Mouse (Mus musculus) retina, postnatal 1 day (tissue): ENCODE measurements at regions not wholly inside any gene's neighbourhood (a gene's known extent, or its start where the extent isn't known, plus 50 kb on each side); places are given as distances from the start of the nearest gene placed in this dataset.
"Not testable (repeated sequence)": the region's sequence is repeated elsewhere in the genome, so short reads cannot be mapped to it uniquely, and the experiment has no call there.

Experiments
- DNase-seq: peaks from one replicate; pipeline ENCODE4 v3.0.0-alpha.2; 2012

DNA sequence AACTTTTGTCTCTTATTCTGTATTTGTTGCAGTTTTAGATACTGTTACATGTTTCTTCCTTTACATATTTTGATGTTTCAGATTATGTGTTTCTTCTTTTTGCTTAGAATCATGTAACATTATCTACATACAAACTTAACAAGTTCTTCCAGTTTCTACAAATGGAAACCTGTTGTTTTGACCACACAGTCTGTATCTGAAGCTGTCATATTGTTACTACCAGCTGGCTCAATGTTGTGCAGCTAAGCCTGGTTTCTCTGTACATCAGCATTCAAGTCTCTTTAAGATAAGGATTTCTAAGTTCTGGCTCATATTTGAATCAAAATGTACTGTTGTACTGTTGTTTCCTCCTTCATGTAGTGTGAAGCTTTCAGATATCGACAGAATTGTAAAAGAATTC, 65.4 kb upstream of the Vps41 start:
- no peak for DNase-seq

DNA sequence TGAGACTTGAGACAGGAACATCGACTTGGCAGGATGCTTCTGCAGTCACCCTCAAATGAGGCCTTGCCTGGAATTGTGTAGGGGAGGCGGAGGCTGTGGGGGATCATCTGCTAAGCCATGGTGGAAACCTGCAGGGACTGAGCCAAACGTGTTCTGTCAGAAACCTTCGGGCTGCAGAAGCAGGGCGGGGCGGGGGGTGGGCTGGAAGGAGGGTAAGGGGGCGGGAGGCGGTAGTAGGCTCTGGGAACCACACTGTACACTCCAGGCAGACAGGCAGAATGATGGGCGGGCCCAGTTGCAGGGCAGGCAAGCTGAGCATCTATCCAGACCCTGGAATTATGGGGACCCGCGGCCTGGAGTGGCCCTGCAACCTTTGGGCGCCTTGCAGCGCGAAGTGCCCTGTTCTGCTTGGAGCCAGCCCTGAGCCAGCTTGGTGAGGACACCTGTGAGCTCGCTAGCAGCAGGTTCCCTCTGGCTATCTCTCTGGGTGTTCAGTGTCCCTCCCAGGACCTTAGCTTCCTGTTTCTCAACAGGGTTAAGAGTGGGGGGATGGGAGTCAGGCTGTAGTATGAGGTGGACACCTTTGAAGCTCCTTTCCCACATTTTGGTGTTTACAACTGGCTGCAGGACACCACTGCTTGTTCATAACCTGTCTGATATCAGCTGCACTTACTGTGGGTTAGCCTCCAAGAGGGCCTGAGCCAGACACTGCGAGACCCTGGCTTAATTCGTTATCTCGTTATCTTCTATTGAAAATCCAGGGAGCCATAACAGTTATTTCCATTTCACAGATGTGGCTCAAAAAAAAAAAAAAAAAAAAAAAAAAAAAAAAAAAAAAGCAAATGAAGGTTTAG, 102.1 kb upstream of the Vps41 start:
- peak; percentile 69 for DNase-seq

DNA sequence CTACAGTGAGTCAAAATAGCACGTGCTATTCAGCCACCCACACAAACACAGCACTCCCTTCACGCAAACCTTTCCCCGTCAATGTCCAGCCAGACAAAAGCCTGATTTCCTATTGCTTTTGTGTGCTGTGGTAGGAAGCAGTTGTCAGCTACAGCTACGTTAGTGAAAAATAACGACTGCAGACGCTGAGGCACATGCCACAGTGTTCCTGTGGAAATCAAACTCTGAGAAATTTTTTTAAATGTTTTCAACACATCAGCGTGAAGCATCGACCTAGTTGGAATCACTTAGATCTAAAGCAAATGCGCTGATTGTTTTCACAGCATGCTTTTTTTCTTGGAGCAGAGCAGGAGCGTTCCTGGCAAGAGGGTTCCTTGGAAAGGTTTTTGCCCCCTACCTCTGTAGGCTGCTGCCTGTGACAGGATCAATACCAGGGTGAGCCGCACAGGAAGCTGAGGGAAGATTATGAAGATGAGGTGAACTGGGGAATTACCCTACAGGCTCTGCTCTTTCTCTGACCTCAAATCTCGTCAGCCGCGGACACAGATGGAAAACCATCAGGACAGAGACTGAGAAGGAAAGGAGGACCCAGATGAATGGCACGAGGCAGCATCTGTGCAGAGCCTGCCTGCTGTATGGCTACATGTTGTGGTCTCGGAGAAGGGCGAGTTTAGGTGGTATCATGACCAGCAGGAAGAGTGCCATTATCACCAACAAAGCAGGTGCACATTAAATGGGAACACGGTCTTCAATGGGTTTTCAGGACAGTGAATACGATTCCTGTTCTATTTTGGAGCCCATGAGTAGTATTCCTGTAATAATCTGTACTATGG, 136.2 kb upstream of the Vps41 start:
- peak; percentile 22 for DNase-seq

DNA sequence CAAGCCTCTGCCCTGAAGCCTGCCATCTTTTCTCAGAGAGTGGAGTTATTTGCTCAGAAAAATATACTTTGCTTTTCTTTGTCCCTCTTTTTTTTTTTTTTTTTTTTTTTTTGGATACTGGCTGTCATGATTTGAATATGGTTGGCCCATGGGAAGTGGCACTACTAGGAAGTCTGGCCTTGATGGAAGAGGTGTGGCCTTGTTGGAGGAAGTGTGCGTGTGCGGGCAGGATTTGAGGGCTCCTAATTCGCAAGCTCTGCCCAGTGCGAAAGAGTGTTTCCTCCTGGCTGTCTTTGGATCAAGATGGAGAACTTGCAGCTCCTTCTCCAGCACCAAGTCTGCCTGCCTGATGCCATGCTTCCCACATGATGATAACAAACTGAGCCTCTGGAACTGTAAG, 141.1 kb upstream of the Vps41 start:
- DNase-seq, result no peak

DNA sequence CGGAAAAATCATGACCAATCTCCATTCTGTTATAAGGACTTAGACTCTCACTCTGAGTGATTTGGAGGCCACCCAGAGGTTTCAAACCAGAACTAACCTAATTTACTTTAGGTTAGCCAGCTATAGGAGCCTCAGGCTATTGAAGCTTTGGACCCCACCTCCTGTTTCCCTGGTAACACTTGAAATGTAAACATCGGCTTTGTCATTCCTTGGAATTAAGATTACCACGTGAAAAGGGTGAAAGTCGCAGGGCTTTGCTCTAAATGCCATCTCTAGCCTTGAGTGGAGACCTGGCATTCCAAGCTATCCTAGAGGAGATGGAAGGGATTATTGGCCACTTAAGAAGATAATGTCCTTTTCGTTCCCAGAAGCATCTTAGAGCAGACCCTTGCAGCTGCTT, 141.5 kb upstream of the Vps41 start:
- DNase-seq, result peak; percentile 29

DNA sequence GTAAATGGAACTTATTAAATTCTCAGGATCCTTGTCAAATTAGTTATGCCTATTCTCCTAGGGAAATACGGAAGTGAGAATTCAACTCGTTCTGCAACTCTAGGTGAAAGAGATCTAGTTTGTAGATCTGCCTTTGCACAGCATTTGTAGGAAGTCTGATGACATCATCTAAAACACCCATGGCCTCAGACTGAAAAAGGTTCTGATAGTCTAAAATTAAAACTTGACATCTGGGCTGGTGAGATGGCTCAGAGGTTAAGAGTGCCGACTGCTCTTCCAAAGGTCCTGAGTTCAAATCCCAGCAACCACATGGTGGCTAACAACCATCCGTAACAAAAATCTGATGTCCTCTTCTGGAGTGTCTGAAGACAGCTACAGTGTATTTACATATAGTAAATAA, 144.5 kb upstream of the Pou6f2 start:
- DNase-seq, result not testable (repeated sequence)

DNA sequence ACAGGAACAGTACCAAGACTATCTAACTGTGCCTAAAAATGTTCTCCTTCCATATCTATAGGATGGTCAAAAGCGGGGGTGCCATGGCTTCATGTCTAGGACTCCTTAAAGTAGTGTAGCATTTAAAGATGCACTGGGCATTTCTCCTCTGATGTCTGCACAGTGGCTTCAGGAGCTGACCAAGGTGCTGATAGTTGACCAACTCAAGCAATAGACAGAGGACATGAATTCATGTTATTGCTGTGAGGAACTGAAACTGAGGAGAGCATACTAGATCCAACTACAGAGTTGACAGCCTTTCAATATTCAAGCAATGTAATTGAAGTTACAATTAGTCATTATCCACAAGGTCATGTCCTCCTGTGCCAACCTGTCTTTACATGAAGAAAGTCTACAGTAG, 133.0 kb upstream of the Pou6f2 start:
- peak; percentile 21 for DNase-seq

DNA sequence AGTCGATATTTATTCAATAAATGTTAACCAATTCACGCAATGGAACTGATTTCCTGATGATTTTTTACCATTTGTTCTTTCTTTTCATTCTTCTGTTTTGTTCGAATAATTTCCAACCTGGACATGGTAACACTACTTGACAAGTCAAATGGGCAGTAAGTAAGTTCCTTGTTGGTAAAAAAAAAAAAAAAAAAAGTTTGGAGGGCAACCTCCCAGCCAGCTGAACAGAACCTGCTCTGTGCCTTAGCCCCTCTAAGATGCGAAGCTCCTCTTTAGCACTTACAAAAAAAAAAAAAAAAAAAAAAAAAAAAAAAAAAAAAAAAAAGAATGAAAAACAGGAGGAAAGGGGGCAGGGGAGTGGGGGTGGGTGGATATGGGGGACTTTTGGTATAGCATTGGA, 100.7 kb upstream of the Pou6f2 start:
- no peak for DNase-seq

DNA sequence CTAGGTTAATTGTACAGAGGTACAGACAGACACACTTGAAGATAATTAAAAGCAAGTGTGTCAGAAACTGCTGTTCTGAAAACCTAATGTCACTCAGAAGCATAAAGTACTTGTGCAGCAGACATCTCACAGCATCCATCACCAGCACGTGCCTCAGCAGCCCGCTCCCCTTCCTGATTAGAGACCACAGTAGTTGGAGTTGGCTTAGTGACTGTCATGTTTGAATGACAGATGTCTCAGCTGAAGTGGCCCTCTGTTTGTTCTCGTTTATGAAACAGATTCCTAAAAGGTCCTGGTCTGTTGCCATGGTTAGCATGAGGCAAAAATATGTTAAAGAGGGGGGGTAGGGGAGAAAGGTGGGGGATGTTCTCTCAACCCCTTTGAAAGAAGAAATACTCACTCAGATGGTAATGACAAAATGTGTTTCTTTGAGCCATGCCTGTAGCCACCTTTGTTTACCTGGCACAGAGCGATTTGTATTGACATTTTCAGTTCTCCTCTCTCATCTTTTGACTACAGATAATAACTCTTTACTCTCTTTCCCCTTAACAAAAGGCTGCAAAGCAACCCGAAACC, 100.2 kb upstream of the Pou6f2 start:
- peak; percentile 25 for DNase-seq

DNA sequence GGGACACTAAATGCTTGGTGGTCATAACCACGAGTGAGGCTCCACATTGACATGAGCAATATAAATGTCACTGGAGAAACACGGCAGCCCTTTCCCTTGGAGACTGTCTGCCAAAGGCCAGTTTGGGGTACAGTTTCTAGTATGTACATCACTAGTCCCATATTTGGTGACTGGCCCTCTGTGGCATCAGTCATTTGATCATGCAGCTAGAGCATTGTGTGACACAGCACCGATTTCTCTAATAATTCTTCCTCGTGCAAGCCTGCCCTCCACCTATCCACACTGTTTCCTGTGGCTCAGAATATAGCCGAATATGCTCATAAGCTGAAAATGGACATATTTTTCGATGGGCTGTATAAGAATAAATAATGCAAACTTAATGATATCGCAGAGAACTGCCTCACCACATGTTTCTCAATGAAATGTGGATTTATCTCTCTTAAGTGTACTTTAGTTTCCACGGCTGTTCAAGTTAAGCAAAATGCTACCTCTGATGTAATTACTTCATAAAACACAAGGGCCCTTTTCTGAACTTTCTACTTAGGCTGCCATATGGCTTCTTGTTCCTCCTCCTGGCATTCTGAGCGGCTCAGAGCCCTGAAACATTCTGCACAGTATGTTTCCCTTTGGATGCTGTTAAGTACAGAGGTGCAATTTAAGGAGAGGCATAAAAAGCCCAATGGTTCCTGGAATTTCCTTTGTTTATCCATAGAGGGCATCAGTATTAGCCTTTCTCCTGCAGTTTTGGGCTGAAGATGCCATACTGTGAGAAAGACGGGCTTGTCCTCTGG, 97.7 kb upstream of the Pou6f2 start:
- DNase-seq, result no peak

DNA sequence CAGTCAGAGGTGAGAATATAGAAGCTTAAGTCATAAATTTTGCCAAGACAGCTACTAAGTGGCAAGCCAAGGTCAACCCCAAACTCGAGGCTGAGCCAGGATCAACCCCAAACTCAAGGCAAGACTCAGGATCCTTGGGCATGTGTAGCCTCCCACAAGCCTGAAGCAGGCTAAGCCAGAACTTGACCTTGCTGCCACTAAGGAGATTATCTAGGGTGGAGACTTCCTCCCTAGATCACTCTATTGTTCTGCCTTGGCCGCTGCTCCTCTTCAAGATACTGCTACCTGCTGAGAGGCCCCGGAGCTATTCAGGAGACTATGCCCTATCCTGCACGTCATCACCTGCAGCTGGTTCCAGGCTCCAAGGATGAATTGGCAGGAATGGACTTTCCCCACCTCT, 88.3 kb upstream of the Pou6f2 start:
- not testable (repeated sequence) for DNase-seq

DNA sequence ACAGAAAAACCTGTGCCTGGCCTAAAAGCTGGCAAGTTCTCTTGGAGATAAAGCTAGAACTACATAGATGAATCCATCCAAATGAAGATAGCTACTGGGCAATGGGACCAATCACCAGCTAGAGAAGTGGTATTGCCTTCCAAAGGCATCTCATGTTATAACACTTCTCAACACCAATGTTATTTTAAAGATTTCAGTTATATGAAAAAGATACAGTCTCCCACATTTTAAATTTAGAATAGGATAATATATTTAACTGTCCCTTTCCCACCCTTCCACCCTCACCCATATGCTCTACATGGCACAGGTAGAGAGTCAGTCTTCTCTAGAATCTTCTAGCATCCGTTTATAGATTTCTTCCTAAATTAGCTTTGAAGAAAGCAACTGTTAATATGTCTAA, 87.6 kb upstream of the Pou6f2 start:
- no peak for DNase-seq

DNA sequence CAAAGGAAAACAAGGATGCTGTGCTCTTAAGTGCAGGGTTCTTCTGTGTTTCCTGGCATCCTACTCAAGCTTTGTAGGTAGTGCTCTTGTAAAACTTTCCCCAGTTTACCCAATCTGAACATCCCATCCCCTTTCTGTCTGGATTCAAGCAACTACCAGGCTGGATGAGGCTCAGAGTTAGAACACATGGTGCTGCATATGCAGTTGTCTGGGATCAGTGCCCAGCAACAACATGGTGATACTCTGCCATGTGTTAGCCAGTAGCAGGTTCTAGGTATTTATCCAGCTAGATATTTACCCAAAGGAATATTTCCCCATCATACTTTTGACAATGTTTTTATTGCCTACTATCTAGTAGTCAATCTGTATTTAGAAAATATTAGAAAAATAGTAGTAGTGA, 78.8 kb upstream of the Pou6f2 start:
- DNase-seq, result no peak

DNA sequence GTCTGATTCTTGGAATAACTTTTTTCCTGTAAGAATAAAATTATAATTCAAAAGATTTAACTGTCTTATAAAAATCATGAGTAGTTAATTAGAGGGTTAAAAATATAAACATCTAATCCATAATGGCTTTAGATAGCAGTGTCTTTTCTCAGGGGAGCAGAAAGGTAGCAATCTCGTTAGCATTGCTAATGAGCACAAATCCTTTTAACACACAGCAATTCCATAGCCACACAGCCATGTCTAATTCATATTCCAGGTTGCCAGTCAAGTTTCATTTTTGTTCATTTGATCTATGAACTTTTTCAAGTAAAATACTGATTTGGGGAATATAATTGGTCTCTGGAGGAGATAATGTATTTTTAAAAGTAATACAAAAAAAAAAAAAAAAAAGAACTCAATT, 74.0 kb upstream of the Pou6f2 start:
- no peak for DNase-seq

DNA sequence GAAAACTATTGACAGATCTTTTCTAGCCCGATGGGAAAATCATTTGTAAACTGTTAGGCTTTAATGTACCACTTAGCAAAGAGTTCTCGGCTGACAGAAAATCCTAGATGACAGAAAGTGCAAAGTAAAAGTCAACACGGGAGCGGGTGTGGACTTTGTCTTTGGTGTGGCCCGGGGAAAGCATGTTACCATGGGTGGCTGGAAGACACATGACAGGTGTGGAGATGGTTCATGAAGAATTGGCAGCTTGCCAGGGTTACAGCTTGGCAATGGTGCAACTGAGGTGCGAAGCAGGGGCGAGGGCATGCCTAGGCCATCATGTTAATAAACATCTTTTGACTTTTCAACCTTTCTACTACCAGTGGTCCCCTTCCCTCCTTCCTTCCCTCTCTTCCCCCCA, 68.4 kb upstream of the Pou6f2 start:
- no peak for DNase-seq

DNA sequence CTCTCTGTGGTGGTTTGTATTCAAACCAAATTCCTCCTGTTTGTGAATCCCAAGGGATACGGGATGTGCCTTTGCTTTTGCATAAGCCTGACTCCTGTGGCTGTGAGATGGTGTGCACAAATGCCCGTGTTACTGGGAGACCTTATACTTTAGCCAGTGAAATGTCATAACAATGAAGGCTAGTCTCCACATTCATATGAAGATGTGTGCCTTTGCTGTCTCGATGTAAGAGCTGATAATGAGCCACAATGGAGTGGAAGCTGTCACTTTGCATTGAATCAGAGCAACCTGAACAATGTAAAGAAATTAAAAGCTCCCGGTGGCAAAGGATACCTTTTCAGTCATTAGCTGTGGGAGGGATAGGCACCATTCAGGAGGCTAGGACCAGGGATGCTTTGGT, 64.7 kb upstream of the Pou6f2 start:
- DNase-seq, result peak; percentile 55

DNA sequence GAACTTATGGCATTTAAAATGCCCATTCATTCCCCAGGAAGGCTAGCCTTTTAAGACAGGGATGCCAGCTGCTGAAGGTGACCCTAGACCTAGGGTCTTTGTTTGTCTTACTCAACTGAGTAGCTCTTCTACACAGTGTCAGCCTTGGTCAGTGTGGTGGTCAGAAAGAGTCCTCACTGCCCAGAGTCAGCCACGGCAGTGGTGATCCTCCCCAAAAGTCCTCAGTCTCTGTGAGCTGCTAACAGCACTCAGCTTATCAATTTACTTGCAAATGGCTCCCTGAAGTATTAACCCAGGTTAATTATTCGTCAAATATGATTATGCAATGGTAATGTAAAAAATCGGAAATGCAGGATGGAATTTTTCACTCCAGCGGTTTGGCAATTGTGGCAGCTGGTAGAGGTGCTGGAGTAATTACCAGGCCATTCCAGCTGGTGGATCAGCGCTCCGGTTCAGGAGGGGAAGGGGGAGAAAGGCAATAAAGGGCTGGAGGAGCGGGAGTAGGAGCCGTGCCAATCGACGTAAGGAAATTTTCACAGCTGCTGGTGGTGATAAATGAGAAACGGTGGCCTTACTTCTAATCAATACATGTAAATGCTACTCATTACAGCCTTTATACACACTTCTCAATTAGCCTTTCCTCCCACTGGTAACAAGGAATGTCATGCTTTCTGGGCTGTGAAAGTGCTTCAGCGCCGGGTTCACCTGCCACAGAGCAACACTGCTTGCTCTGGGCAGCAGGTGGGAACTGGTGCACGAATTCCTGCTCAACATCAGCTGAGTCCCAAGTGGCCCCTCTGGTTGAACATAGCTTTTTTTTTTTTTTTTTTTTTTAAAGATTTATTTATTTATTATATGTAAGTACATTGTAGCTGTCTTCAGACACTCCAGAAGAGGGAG, 60.1 kb upstream of the Pou6f2 start:
- peak; percentile 54 for DNase-seq
